Mouse (Mus musculus) v-Abl transformed pro-B cells (cell line): ENCODE data around the gene Myzap.

ENCODE experiments used
- in situ Hi-C, 2 experiments: fragments of 400-800 bp; cut with MboI; formaldehyde crosslinking; loops; one replicate each; pipeline ENCODE4 v1.15.1; 2025; ENCODE audit not compliant: unreplicated experiment in 2 of 2

Gene Myzap

DNA sequence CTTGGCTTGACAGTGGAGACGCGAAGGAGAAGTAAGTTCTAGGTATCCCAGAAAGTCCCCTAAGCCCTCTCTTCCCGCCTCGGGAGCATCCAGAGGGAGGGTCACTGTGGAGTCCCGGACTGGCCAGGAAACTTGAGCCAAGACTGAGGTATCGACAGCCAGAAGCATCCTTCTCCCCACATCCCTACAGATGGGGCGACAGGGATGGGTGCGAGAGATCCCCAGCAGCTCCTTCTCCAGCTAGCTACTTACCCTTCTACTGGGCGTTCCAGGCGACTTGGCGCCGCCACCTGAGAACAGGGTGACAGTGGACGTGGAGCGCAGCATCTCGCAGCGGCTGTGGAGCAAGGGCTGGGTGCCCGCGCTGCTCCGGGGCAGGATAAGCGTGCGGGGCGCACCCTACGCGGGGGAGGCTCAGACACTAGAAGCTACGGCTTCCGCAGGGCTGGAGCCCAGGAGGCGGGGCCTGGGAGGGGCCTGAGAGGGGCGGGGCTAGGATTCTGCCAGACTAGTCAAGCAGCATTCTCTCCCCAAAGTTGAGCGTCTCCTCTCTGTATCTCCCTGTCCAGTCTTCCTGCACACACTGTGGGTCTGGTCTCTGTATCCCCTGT lies at the start of gene Myzap:
Myzap (minus strand) TSS at position 423 of the 611 bp plus-strand sequence.
- in situ Hi-C loops, result no loop called here

DNA sequence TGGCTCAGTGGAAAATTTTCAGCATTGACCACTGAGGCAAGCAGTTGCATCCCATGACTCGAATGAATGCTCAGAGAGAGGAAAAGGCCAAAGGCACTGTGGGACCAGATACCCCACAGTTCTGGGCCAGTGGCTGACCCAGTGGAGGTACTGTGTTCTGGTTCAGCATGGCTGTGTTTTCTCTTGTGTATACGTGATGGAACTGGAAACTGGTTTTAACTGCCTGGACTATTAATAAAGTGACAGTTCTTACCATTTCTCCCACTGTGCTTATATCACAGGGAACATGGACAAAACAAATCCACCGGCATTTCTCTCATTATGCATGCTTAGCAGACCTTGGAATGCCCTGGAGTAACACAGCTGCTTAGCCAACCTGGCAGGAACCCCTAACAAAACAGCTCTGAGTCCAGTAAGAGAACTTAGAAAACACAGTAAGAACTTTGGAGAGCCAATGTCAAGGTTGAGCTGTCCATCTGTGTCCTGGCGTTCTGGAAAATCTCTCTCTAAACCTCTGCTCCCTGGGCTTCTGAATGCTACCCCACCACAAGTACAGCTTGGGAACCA lies 48.3 kb upstream of the Myzap start:
- in situ Hi-C loops, result loop anchor here (10.0 to 25.0 kb wide), 4 partner anchors 134 to 774 kb away; partner anchors contain the start of gene Cgnl1 (in 1 of the 2)

DNA sequence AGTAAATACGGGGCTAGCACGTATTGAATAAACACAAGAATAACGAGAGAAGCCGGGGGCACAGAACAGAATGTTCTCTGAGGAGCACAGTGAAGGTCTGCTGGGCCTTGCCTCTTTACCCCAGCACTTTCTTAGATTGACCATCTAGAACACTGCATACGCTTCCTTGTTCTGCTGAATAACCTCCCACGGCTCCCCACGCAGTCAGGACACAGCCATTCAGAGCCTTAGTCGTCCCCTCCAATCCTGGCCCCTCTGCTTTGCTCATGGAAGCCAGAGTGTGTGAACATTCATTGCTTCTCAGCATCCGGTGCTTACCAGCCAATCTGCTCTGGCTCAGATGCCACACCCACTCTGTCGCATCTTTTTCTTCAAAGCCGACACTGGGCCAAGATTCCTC lies 46.0 kb upstream of the Myzap start:
- in situ Hi-C loops, result loop anchor here in 1 of 2 experiments (25.0 kb wide), 1 partner anchor 324 kb away; no protein-coding TSS in a partner anchor

DNA sequence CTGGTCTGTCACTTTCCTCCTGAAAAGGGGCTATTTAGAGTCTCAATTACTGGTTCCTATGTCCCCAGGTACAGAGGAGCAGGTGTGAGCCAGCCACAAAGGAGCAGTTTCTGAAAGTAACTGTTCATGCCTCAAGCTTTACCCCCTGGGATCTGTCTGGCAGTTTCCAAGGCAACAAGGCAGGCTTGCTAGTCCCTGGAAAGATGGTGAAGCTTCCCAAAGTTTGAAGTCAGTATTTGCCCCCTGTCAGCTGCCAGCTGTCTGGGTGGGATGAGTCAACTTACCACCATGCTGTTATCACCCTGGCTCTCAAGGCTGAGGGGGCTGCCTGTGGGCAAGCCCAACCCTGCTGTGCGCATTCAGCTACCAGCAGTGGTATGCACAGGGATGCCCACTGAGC lies 44.7 kb upstream of the Myzap start:
- in situ Hi-C loops, result loop anchor here in 1 of 2 experiments (25.0 kb wide), 1 partner anchor 325 kb away; no protein-coding TSS in a partner anchor

DNA sequence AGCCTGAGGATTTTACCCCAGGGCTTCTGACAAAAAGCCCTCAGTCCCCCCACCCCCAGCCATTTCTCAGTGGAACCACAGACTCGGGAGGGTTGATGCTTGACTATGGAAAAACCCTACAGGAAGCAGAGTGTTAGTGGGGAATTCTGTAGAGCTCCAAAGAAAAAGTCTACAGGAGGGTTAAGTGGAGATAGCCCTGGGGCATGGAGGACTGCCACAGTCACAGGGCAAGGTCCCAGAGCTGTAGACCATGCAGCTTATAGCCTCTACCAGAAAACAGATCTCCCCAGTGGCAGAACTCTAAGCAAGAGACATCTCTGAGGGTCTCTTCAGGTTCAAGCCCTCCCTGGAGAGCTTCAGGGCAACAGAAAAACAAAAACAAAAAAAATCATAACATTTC lies 43.5 kb upstream of the Myzap start:
- in situ Hi-C loops, result loop anchor here in 1 of 2 experiments (25.0 kb wide), 1 partner anchor 327 kb away; no protein-coding TSS in a partner anchor

DNA sequence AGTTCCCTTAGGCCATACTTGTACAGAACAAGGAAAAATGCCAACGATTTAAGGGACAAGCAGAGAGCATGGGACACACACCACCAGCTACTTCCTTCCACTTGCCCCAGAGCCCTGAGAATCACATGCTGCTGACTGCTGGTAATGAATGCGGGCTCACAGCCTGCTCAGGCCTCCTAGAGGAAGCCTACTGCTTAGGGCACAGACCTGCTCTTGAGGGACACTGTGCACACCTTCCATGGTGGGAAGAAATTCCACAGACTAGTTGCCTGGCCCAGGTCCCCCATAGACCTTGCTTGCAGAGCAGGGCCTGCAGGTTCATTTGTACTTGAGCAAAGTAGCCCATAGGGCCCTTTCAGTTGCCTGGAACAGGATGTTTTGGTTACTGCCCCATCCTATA lies 42.8 kb upstream of the Myzap start:
- in situ Hi-C loops, result loop anchor here in 1 of 2 experiments (25.0 kb wide), 1 partner anchor 327 kb away; no protein-coding TSS in a partner anchor

DNA sequence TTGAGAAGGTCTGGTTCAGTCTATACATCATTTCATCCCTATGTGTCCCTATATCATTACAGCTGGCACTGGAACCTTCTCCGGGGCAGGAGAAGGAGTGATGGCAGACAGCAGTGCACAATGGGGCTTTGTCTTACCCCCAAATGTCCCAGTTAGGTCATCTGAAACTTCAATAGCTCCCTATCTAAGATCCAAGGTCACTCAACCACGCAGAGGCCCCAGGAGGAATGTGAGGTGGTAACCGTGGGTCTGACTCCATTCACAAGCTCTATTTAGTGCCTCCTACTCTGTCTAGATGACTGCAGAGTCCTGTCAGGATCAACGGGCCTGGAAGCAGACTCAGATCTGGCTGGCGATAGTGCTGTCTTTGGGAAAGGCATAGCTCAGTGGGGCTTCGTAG lies 36.8 kb upstream of the Myzap start:
- in situ Hi-C loops, result loop anchor here in 1 of 2 experiments (25.0 kb wide), 1 partner anchor 333 kb away; no protein-coding TSS in a partner anchor

DNA sequence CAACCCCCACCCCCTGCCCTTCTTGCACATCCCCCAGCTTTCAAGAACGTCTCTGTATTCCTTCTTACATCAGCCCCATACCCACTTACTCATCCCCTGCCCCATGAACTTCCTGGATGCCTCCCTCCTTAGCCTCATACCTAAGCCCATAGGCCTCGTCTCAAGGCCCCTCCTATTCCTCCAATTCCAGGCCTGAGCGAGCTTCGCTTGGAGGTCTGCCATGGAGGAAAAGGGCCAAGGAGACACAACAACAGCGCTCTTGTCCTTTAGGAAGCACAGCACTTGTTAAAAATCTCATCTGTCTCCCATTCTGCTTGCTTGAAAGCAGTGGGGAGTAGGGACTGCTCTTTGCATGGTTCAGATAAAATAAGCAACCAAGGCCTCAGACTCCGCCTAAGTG lies 36.1 kb upstream of the Myzap start:
- in situ Hi-C loops, result loop anchor here in 1 of 2 experiments (25.0 kb wide), 1 partner anchor 334 kb away; no protein-coding TSS in a partner anchor

DNA sequence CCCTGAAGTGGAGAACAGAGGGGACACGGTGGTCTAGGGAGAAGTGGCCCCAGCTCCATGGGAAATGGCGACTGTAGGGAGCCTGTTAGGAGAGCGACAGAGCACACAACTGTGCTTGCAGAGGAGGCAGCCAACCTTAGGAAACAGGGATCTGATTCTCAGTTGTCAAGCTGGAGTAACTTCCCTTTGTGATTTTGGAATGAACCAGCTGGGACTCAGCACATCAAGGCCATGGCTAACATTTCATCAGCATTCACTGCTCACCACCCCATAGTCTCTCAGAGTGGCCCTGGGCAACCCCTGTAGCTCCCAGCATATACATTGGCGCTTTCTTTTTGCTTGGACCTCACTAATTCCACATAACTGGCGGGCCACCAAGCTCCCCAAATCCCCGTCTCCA lies 33.8 kb upstream of the Myzap start:
- in situ Hi-C loops, result loop anchor here in 1 of 2 experiments (25.0 kb wide), 1 partner anchor 336 kb away; no protein-coding TSS in a partner anchor

DNA sequence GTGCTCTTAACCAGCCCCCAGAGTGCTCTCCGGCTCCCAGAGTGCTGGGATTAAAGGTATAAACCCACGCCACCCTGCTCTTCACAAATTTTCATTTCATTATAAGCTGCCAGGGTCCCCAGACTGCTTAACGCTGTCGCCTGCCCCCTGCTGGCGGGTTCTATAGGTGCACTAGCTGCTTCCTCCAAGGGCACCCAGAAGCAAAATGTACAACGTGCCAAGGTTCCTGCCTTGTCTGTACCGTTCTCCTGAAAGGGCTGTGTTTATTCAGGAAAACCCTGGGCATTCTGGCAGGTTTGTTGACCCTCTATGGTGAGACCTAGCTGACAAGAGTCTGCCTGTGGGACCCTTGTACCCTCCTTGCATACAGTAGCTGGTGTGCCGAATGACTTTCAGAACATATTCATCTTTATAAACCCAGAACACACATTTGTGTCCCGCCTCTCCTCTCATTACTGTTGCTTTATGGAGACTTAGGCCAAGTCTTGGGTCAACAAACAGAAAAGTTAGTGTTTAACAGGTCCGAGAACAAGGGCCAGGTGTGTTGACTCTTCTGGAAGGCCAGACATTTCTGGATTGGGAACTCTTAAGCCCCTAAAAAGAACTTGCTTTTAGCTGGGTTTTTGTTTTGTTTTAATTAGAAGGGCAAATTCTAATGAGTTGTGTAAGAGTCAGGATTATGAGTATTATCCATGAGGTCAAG lies 32.8 kb upstream of the Myzap start:
- in situ Hi-C loops, result loop anchor here (5.0 to 25.0 kb wide), 4 partner anchors 268 to 1513 kb away; partner anchors contain the start of gene Ccnb2 (in 1 of the 2)

DNA sequence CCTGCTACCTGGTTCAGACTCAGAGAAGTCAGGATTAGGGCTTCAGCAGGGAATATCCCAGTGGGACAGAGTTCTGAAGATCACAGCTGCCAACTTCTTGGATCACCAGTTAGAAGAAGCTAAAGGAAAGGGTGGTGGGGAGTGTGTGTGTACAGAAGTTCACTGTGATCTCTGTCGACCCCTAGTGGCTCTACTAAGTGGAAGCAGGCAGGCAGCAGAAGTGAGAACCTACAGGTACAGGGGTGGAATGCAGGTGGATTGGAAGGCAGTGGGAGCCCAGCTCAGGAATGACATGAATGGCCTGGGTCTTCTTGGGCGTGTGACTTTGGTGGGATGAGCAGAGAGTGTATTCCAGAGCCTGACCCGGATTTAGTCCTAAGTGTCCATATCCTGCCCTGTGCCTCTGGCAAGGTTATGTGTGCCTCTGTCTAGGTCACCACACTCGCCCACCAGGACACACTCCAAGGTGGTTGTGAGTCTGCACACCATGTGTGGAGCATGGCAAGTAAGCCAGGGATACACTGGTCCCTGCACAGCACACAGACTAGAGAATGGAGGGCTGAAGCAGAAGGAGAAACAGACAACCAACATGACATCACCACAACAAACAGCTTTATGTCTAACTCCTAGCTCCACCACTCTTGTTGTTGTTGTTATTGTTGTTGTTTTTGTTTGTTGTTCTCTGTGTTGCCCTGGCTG lies 31.9 kb upstream of the Myzap start:
- in situ Hi-C loops, result loop anchor here (5.0 to 25.0 kb wide), 3 partner anchors 267 to 1512 kb away; partner anchors contain the start of gene Ccnb2 (in 1 of the 2)

DNA sequence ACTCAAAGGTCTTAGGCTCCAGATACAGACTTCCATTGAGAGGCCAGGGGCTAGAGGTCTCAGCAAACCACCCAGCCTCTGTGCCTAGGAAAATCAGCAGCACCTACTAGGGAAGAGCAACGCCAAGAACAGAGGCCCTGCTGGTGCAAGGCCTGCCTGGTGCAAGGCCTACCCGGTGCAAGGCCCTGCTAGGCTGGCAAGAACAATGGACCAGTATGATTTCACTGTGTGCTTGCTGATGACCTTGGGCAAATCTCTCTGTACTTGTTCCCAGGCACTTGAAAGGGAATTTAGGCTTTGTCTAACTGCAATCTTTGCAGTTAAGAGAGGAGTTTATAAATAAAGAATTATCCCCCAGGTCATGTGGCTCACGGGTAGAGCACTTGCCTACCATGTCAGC lies 30.4 kb upstream of the Myzap start:
- in situ Hi-C loops, result loop anchor here (5.0 to 25.0 kb wide), 3 partner anchors 265 to 1510 kb away; partner anchors contain the start of gene Ccnb2 (in 1 of the 2)

DNA sequence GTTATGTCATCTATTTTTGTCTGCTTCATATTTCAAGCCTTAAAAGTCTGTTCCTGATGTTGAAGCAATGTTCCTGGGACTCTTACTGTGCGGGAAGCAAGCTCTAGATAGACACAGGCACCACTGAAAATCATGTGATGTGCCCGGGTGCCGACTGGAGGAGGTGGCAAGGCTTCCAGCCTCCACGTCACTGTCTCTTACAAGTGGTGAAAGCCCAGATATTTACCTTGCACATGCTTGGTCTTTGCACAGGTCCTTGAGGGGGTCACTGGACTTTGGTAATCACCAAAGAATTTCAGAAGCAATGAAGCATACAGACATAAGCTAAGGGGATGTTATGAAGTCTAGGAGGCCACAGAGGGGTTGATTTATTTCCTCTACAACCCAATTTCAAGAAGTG lies 29.8 kb upstream of the Myzap start:
- in situ Hi-C loops, result loop anchor here (5.0 to 25.0 kb wide), 3 partner anchors 265 to 1510 kb away; partner anchors contain the start of gene Ccnb2 (in 1 of the 2)

DNA sequence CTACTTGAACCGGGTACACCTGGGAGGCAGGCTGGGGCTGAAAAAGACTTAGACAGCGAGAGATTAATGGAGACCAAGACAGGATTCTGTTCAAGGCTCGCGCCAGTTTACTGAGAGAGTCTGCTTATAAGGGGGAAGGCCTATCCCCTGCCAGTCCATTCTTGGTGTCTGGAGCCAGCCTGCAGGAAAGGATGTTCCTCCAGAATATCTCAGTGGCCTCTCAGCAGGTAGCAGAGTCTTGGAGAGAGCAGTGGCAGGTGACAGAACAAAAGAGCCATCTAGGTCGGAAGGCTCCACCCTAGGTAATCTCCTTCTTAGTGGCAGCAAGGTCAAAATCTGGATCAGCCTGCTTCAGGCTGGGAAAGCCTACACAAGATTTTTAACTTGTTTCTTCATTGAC lies 28.0 kb upstream of the Myzap start:
- in situ Hi-C loops, result loop anchor here (5.0 to 25.0 kb wide), 3 partner anchors 263 to 1508 kb away; partner anchors contain the start of gene Ccnb2 (in 1 of the 2)

DNA sequence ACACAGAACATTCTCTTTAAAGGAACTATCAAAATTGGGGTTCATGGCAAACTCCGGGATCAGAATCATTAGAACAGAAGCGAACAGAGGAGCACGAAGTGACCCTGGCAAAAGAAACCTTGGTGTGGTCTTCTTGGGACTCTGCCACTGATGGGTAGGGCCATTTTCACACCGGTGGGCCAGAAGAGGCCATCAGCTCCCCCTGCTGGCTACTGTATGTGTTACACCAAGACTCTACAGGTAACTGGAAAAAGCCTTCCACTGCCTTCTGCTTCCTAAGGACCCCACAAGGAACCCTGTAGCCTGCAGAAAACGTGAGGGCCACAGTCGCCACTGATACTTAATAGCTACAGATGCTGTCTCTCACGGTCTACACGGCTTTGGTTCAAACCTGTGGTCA lies 25.2 kb upstream of the Myzap start:
- in situ Hi-C loops, result loop anchor here (10.0 to 25.0 kb wide), 5 partner anchors 403 to 1505 kb away; partner anchors contain the start of genes Aldh1a2 (in 1 of the 2) and Ccnb2 (in 1 of the 2)

DNA sequence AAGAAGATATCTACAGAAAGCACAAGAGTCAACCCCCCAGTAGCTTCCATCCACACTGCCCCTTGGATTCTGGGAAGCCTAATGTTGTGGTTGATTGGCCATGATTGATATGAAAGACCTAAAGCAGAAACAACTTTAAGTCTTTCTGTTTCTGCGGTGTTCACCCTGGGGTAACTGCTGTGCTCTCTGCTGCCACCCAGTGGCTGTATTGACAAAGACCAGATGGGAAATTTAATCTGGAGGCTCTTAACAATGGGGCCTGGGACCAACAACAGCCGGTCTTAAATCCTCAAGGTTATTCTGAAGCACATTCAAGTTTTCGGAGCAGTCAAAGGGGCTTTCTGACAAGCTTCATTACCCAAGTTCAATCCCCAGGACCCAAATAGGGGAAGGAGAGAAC lies 24.0 kb upstream of the Myzap start:
- in situ Hi-C loops, result loop anchor here (10.0 to 25.0 kb wide), 5 partner anchors 401 to 1504 kb away; partner anchors contain the start of genes Aldh1a2 (in 1 of the 2) and Ccnb2 (in 1 of the 2)

DNA sequence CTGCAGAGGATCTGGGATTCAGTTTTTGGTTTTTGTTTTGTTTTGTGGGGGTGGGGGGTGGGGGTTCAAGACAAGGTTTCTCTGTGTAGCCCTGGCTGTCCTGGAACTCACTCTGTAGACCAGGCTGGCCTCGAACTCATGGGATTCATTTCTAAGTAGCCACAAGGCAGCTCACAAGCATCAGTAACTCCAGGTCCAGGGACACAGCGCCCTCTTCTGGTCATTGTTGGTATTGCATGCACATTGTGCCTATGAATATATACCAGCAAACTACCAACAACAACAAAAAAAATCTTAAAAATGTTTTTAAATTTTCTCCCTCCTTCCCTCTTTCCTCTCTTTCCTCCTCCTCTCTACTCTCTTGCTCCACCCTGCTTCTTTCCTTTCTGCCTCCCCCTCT lies 22.5 kb upstream of the Myzap start:
- in situ Hi-C loops, result loop anchor here (5.0 to 25.0 kb wide), 7 partner anchors 72 to 1502 kb away; partner anchors contain the start of genes Aldh1a2 (in 1 of the 2) and Ccnb2 (in 1 of the 2)

DNA sequence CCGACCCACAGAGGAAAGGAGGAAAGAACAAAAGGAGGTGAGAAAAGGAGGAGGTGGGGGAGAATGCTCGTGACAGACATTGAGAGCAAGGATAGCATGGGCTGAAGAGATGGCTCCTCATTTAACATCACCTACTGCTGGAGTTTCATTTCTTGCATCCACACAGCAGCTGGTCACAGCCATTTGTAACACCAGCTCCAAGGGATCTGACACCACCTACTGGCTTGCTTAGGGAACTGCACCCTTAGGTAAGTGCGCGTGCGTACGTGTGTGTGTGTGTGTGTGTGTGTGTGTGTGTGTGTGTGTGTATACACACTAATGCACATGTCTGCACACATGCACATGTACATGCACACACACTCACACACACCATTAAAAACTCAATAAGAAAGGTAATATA lies 20.8 kb upstream of the Myzap start:
- in situ Hi-C loops, result loop anchor here (5.0 to 25.0 kb wide), 7 partner anchors 71 to 1501 kb away; partner anchors contain the start of genes Aldh1a2 (in 1 of the 2) and Ccnb2 (in 1 of the 2)

DNA sequence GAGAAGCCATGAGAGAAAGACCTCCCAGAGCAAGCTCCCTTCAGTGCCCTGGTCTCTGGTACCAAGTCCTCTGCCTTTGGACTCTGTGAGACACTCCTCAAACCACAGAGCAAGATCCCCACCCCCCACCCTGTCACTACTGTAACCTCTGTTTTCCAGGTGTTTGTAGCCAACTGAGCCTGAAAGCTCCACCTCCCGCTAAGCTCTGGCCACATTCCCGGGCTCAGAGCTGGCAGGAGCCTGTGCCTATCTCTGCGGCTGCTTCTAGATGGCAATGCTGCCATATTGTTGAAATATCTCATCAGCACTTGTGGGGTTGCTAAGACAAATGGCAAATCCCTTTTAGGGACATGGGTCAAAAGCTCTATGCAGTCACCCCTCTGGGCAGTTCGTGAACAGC lies 19.7 kb upstream of the Myzap start:
- in situ Hi-C loops, result loop anchor here (5.0 to 25.0 kb wide), 7 partner anchors 70 to 1500 kb away; partner anchors contain the start of genes Aldh1a2 (in 1 of the 2) and Ccnb2 (in 1 of the 2)
